Mouse (Mus musculus) erythroid progenitor cell, adult 5-6 weeks (primary cell): ENCODE results near the gene Dus1l. TPM values are rescaled to one million over a fixed set of nuclear protein-coding genes. Genes with fewer than 3 reads are reported as not detected.
"Not testable (repeated sequence)": the region's sequence is repeated elsewhere in the genome, so short reads cannot be mapped to it uniquely, and the experiment has no call there.

Source experiments
- ATAC-seq: replicated peaks from 2 replicates; pipeline ENCODE4 v1.8.0; 2016; ENCODE audit warnings: moderate number of reproducible peaks, mild to moderate bottlenecking, moderate TSS enrichment, inconsistent platforms; ENCODE audit not compliant: poor library complexity, low FRiP score, severe bottlenecking
- total RNA-seq, 2 experiments: library from RNA; stranded (forward) in 1 of 2; stranded (reverse) in 1 of 2; fragments of 150-400 nt in 1 of 2; fragments of 186-747, 209-891 nt in 1 of 2; gene quantifications; 2 replicates each; pipeline versions ENCODE4 v1.2.3 to v1.2.4; 2015 to 2017; ENCODE audit warnings: low replicate concordance in 2 of 2

The Dus1l gene
- total RNA-seq, 2 experiments from 2014 or later = 24.6 to 46.1 TPM

DNA sequence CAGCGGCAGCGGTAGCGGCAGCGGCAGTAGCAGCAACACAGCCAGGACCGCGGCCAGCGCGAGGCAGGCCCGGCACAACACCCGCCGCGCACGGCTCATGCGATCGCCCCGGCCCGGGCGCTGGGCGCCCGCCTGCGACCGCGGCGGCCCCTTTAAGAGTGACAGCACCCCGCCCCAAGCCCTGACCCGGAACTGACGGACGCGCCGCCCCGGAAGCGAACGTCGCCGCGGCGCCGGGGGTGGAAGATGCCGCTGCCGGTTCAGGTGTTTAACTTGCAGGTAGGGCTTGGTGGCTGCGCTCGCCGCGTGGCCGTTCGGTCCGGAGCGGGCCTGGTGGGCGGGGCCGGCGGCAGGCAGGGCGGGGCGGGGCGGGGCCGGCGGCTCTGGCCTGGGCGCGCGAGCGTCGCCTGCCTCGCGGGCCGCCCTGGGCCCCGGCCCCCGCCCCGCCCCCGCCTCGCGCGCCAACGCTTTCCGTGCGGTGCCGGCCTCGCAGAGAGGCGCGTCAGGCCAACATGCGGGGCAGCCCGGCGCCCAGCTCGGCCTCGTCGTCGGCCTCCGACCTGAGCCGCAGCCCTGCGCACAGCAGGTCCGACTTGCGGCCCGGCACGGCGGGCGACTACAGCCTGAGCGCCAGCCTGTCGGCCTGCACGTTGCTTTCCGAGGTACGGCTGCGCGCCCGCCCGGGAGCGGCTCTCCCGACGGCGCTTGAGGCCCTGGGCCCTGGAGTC lies 12.0 kb downstream of the Dus1l start, which contains the start of the genes Rfng and Gps1:
Gene Rfng, minus strand, starts transcription at position 144 of the 728 bp plus-strand sequence.
Gene Gps1, plus strand, starts transcription at position 209 of the 728 bp plus-strand sequence.
- peak; percentile 77 for ATAC-seq

DNA sequence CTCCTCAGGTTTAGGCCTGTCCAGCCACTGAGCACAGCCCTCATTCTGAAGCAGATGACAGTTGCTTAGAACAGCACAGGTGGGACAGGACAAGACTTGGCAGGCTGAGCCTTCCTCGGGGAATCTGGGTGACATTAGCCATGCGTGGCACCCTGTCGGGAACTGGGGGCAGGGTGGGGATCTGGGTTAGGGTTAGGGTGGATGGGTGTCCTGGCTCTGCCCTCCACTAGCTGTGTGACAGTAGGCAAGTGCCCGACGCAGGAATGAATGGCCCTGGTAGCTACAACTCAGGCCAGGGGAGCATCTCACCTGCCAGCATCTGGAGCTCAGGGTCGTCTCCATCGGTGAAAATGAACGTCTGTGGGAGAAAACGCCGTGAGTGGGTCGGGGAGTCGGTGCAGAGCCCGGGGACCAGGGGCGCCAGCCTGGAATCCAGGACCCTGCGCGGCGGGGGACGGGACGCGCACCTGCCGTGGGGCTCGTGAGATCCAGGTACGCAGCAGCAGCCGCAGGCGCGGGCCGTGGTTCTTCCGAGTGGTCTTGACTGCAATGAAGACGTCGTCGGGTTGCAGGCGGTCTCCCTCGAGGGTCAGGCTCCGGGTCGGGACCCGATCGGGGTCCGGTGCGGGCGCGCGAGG lies 12.7 kb downstream of the Dus1l start:
- no peak for ATAC-seq

DNA sequence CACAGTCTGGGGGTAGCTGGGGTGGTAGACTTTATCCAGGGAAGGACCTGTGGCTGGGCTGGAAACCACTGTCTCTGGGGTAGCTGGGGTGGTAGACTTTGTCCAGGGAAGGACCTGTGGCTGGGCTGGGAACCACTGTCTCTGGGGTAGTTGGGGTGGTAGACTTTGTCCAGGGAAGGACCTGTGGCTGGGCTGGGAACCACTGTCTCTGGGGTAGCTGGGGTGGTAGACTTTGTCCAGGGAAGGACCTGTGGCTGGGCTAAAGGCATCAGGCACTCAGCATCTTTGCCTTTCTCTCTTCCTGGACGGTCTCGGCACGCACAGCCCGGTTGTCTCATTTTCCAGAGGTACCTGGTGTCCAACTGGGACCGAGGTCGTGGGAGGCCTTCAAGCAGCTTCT lies 14.8 kb downstream of the Dus1l start:
- ATAC-seq = not testable (repeated sequence)

DNA sequence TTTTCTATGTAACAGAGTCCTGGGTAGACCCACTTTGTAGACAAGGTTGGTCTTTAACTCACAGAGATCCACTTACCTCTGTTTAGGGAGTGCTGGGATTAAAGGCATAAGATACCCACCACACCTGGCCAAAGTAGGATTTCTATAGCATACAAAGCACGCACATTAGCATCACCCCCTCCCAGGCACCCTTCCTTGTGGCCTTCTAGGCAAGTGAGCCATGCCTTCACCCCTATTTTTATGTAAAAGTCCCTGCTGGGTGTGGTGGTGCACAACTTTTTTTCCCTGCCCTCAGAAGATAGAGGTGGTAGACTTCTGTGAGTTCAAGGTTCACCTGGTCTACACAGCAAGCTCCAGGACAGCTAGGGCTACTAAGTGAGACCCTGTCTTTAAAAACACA lies 16.3 kb downstream of the Dus1l start:
- no peak for ATAC-seq

DNA sequence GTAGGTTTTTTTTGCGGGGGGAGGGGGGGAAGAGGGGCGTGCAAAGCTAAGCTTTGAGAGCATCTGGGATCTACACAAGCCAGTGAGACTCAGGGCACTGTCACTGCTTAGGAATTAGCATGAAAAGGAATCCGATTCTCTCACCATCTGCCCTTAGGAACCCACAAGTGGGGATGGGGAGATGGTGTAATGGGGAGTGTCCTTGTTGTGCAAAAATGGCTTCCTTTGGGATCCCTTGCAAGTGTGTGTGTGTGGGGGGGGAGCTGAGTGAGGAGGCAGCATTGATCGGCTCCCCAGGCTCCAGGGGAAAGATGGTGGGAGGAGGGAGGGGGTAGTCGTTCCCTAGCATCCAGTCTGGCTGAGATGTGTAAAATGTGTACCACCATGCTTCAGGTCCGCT lies 19.1 kb downstream of the Dus1l start:
- no peak for ATAC-seq

DNA sequence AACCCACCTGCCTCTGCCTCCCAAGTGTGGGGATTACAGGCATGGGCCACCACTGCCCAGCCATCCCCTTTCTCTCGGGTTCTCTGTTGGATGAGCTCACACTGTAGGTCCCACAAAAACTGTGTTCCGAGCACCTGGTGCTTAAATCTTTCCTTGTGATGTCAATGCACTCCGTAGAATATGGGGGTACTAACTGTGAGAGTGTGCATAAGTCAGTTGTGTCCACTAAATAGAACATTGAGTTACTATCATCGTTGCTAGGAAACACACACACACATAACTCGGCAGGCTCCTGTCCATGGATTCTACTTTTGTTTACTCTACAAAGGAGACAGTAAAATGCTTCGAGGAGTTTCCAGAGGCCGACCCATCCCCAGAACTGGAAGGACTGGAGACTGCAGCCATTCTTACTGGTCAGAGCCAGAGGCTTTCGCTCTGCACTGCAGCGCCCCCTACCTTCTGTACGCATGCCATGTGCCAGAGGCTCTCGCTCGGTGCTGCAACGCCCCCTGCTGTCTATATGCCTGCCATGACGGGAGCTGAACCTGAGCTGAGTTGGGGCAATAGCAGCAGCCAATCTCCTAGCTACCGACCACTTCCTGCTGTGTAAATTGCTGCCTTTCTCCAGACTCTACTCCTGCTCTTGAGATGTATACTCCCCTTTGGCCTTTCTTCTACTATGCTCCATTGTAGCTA lies 20.3 kb downstream of the Dus1l start:
- ATAC-seq = peak; percentile 89

DNA sequence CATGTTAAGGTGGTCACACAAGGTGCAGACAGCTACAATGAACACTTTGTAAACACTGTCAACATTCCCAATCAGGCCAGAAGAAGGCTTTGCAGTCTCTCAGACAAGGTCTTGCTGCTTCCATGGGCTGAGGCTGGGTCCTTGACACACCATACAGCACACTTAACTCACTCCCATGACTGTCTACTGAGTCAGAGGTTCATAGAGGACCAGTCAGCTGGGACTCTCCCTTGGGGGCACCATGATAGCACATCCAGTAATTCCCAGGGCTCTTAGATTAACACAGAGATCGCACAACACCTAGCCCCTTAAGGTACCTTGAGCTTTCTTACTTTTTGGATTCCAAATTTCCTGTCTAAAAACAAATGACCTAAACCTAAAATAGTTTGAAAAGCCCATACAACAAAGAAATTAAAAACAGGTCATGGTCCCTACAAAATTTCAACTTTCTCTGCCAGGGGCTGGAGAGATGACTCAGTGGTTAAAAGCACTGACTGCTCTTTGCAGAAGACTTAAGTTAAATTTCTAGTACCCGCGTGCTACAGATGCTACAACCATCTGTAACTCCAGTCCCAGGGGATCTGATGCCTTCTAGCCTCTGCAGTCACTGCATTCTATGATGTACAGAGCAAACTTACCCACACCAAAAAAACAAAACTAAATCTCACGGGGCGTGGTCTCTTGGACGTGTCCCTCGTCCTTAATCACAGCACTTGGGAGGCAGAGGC lies 22.6 kb downstream of the Dus1l start:
- no peak for ATAC-seq

DNA sequence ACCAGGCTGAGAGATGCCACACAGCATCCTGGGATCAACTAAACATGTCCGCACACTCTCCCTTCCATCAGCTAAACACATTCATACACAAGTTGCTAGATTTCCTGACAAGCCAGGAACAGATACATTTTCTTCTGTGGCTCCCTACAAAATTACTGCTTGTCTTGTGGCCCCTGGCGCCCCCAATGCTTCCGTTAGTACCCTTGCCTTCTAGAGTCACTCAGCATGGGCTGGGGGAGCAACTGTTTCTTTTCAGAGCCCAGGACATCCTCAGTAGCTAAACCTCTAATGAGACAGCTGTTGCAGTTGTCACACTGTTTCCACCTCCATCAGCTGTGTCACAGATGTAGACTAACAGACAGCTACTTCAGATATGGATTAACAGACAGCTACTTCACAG lies 23.5 kb downstream of the Dus1l start:
- ATAC-seq = no peak

DNA sequence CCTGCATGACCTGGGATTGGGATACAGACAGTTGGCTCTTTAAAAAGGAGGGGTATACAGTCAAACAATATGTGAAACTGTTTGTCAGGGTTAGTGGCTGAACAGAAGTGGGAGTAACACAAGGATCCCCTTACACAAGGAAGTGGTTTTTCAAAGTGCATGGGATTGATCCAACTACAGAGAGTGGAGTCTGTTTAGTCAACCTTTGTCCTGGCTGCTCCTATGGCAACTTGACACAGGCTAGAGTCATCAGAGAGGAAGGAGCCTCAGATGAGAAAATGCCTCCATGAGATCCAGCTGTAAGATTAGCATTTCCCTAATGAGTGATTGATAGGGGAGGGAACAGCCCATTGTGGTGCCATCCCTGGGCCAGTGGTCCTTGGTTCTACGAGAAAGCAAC lies 28.0 kb downstream of the Dus1l start:
- no peak for ATAC-seq

DNA sequence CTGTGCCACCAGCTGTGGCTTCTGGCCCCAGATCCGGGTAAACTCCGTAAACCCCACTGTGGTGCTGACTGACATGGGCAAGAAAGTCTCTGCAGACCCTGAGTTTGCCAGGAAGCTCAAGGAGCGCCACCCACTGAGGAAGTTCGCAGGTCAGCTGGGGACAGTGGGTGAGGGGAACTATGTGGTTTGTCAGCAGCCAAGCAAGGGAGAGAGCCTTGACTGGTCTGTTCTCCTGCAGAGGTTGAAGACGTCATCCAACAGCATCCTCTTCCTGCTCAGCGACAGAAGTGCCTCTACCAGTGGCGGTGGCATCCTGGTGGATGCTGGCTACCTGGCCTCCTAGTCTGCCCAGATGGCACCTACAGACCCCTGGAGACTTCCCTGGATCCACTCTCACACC lies 29.2 kb downstream of the Dus1l start:
- 0 out of 2 replicates have a peak, but pooled peaks have one; percentile 22 for ATAC-seq

DNA sequence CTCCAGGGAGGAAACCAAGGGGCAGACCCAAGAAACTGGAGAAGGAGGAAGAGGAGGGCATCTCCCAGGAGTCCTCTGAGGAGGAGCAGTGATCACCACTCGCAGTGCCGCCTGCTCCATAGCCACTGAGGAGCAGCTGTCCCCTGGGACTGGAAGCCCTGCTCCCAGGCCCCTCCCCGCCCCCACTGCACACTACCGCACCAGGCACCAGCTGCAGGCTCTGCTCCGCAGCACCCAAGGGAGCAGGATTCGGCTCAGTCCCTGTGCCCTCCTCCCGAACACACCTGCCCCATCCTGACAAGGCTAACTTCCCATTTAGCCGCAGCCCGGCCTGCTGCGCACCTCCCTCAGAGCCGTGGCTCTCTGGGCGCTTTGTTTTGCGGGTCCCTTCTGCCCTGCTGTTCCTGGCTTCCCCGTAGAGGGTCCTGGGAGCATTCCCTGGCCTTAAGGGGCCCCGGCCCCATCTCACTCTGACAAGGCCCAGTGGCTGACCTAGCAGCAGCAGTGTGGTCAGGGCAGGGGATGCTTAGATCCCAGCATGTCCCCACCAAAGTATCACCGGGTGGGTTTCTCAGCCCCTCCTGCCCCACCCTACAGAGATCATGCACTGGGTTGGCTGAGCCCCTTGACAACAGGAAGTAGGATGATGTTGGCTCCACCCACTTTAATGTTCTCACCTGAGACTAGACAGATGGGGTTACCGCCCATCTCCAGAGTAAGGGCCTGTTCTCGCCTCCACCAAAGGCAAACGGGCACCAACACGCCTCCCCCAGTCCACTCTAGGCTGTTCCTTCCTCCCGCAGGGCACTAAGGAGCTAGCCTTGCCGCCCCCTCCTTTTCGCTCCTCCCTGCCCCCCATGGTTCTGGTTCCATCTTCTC lies 32.8 kb downstream of the Dus1l start:
- not testable (repeated sequence) for ATAC-seq

DNA sequence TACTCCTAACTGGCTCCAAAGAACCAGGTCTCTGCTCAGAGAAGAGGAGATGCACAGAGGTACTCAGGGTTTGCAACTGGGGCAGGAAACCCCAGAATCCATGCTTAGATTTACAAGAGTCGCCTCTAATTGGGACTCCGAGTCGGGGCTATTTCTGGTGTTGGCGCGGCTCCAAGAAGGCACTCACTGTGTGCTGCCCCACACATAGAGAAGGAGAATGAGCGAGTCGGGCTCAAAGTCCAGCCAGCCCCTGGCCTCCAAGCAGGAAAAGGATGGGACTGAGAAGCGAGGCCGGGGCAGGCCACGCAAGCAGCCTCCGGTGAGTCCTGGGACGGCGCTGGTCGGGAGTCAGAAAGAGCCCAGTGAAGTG lies 33.5 kb downstream of the Dus1l start, which contains the start of gene Hmga1b:
Gene Hmga1b, plus strand, starts transcription at position 123 of the 370 bp plus-strand sequence.
- ATAC-seq = not testable (repeated sequence)

DNA sequence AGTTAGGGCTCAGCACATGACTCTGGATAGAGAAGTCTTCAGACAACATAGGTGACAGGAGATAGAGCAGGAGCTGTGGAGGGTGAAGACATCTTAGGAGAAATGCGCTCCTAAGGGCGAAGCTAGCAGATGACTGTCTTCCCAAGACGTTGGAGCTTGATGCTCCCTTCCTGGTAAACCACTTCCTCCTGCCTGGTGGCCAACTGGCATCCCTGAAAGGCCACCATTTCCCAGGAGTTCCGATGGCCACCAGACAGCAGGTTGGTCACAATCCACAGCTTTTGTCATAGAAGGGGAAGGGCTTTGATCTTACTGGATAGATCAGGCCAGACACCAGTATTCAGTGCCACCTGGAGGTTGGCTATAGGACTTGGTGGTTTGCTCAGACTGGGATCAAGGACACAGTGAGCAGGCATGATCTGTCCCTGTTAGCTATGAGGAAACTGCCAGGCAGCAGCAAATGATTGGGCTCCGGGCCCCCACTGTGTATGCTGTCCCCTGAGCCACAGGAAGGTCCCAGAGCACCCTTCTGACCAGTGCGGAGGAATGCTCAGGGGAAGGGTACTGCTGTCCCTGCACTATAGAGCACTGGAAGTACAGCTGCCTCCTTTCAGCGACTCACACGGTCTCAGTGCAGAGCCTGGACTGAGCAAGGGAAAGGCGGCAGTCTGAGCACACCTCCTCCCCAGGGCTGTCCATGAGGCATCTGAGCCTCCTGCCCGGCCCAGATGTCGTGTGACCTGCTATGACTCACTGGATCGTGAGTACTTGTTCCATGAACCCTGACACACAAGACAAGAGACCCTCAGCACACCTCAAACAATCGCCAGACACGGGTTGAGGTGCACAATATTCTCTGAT lies 34.2 kb downstream of the Dus1l start:
- ATAC-seq = no peak

DNA sequence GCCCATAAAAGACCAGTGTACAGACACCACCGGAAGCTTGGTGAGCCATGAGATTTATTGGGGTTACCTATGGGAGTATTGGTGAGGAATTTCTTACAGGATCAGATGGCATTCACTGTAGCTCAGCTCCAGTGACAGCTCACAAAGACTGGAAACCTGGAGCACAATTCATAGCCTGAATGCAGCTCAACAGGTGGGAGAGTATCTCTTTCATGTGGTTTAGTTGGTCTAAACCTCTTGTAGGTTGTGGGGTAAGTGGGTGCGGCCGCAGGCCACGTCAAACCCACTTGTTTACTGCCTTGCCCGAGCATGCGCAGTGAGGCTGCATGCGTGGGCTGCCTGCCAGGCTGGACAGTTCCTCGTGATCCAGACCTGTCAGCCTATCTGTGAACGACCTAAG lies 36.0 kb downstream of the Dus1l start:
- no peak for ATAC-seq

DNA sequence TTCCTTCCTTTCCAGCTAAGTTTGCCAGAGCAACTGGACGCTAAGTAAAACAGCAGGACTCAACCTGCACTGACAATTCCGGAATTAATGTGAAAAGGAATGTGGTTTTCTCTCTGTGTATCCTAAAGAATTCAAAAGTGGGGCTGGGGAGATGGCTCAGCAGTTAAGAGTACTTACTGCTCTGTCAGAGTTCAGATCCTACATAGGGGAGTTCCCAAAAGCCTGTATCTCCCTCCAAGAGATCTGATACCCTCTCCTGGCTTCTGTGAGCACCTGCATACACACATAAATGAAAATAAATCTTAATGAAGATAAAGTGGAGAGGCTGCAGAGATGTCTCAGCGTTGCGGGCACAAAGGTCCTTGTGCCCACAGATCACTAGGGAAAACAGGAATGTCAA lies 44.6 kb downstream of the Dus1l start:
- no peak for ATAC-seq

DNA sequence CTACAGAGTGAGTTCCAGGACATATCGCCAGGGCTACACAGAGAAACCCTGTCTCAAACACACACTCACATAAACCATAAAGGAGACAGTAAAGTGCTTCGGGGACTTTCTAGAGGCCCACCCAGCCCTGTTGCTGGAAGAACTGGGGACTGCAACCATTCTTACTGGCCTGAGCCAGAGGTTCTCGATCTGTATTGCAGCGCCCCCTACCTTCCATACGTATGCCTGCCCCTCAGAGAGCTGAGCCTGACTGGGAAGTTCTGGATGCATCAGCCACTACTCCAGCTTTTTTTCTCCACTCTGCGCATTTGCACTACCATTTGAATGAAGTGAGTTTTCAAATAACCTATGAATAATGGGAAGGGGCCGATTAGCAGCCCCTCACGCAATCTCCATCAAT lies 46.8 kb downstream of the Dus1l start:
- ATAC-seq = peak; percentile 70; the same call in 1 of the 2 replicates

DNA sequence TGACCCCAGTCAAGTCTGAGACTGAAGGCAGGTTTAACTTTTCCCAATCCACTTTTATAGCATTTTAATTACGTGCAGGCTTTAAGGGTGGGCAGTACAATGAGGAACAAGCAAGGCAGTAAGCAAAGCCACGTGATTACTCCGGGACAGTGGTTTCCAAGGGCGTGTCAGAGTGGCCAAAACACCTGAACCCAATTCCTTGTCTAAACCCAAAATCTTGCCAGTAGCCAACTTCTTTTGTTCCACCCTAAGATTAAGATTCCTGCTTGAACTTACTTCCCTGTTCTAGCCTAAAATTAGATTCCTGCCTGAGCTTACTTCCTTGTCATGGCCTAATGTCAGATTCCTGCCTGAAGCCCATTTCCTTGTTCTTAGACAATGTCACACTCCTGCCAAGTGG lies 48.2 kb downstream of the Dus1l start:
- no peak for ATAC-seq

DNA sequence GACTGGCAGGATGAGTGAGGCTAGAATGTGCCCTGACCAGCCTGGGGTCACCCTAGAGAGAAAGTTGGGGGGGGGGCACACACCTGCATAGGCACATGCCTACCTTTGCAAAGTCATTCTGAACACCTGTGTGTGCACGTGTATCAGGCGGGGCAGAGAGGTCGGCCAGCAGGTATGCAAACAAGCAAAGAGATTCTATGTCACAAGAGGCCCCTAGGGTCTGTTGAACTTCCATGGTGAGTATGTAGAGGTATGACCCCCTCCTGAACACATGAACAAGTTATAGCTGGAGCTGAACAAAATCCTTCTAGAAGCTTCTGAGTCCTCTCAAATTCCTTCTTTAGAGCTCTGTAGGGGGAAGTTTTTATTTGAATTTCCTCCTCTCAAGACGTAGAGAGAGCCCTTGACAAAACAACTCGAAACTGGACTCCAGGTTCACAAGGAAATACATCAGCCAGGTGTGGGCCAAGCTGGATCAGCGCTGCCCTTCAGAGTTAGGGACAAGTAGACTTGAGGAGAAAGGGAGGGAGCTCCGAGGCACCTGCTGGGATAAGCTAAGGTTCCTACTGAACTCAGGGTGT lies 52.0 kb downstream of the Dus1l start:
- no peak for ATAC-seq
